Mouse (Mus musculus) stomach, postnatal 0 days (tissue): ENCODE data around the gene Itga6. TPM values are rescaled to one million over a fixed set of nuclear protein-coding genes. Genes with fewer than 3 reads are reported as not detected.

Source experiments
- ATAC-seq: fragments of 200-750 bp; cut with Nextera tagmentation; 2 replicates; pipeline ENCODE4 v1.8.0; 2017; ENCODE audit not compliant: low FRiP score, low TSS enrichment
- DNase-seq: peaks from one replicate; pipeline ENCODE4 v3.0.0-alpha.2; 2016; ENCODE audit warnings: low spot score
- H3K27ac ChIP-seq: fragments of 300-500 bp; sonication (generic); replicated peaks from 2 replicates; pipeline ENCODE4 v1.5.1; 2014; ENCODE audit warnings: mild to moderate bottlenecking, control low read depth
- H3K27me3 ChIP-seq: fragments of 300-500 bp; sonication (generic); 2 replicates; pipeline ENCODE4 v1.6.1; 2014; ENCODE audit warnings: low read length; ENCODE audit not compliant: control insufficient read depth, insufficient read depth
- H3K36me3 ChIP-seq: fragments of 300-500 bp; sonication (generic); 2 replicates; pipeline ENCODE4 v1.6.1; 2014; ENCODE audit warnings: low read length, mixed read lengths; ENCODE audit not compliant: control insufficient read depth, insufficient read depth
- H3K4me1 ChIP-seq: fragments of 300-500 bp; sonication (generic); replicated peaks from 2 replicates; pipeline ENCODE4 v1.6.1; 2014; ENCODE audit warnings: antibody characterized with exemption; ENCODE audit not compliant: control insufficient read depth, insufficient read depth
- H3K4me2 ChIP-seq: fragments of 300-500 bp; sonication (generic); replicated peaks from 2 replicates; pipeline ENCODE4 v1.6.1; 2014; ENCODE audit warnings: low read depth, mild to moderate bottlenecking, control low read depth, moderate library complexity
- H3K4me3 ChIP-seq: fragments of 300-500 bp; sonication (generic); 2 replicates; pipeline ENCODE4 v1.5.1; 2014; ENCODE audit warnings: low read depth, low read length, control low read depth
- H3K9ac ChIP-seq: fragments of 300-500 bp; sonication (generic); 2 replicates; pipeline ENCODE4 v1.6.1; 2014; ENCODE audit warnings: mild to moderate bottlenecking, low read length, control low read depth, mixed read lengths
- H3K9me3 ChIP-seq: fragments of 300-500 bp; sonication (generic); 2 replicates; pipeline ENCODE4 v1.6.1; 2016; ENCODE audit warnings: low read length; ENCODE audit not compliant: control insufficient read depth
- CTCF ChIP-seq: IDR thresholded peaks from 2 replicates; pipeline ENCODE4 v1.5.1; 2016; ENCODE audit warnings: antibody characterized with exemption, low read depth, mild to moderate bottlenecking, moderate library complexity
- EP300 ChIP-seq: optimal IDR thresholded peaks from 2 replicates; pipeline ENCODE3; 2016; ENCODE audit warnings: antibody characterized with exemption
- WGBS: fragments of 180-500 bp; shearing (Covaris S2); extraction: QIAGEN DNeasy Blood & Tissue Kit; methylation state at CpG from one replicate; pipeline ENCODE4 v1.1.7; 2014; 5-methylcytosine and 5-hydroxymethylcytosine counted together
- polyA plus RNA-seq: library from polyadenylated mRNA; unstranded; fragments of >200 nt; fragmentation: Nextera tagmentation; extraction: Ambion mirVana; gene quantifications from 2 replicates; pipeline ENCODE4 v1.2.1, GENCODE M21; 2015

Itga6 gene
- polyA plus RNA-seq, 1 experiment from 2014 or later = 51.9 TPM

DNA sequence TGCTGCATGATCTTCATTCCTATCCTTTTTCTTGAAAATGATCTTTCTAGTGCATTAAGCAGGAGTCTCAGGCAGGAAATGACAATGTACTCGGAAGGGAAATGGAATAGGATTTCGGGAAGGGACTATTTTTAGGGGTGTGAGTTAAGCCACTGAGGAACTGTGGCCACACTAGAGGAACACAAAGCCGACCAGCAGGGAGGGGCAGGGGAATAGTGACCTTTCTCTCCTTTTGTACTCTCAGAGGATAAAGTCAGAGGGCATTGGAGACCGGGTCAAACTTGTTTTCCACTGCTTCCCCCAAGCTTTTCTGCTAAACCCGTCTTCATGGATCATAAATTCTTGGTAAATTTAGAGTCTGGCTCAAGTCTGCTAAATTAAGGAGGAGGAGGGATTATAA is 122.1 kb downstream of the Itga6 start:
- 41% methylated on average over 5 of the region's 5 CpGs for WGBS
- TF ChIP-seq CTCF (no peak), EP300 (no peak)

GRCm38 (mm10) chr2:71868256-71868655 is 122.8 kb downstream of the Itga6 start:
- H3K36me3 ChIP-seq = no peaks in the 10 kb centered on the region
- TF ChIP-seq EP300 (no peak), CTCF (no peak)
- WGBS = 93% methylated on average over 1 of the region's 1 CpGs
- no peak overlapping the region for H3K4me3 ChIP-seq
- H3K27me3 ChIP-seq = no peaks in the 10 kb centered on the region
- H3K9me3 ChIP-seq = no peaks in the 10 kb centered on the region
- no peak overlapping the region for H3K9ac ChIP-seq
- DNase-seq (no peak), ATAC-seq (no peak)
- H3K4me1 ChIP-seq = no peaks in the 10 kb centered on the region
- no peak overlapping the region for H3K4me2 ChIP-seq
- H3K27ac ChIP-seq = no peak overlapping the region

More for the DNA sequence above, 122.1 kb downstream of the Itga6 start:
- DNase-seq = no peak
- H3K27ac ChIP-seq = no peak overlapping the region
- H3K4me1 ChIP-seq = no peaks in the 10 kb centered on the region
- ATAC-seq = no peak
- no peaks in the 10 kb centered on the region for H3K27me3 ChIP-seq
- H3K9ac ChIP-seq = no peak overlapping the region
- H3K4me3 ChIP-seq = no peak overlapping the region
- H3K4me2 ChIP-seq = no peak overlapping the region
- H3K9me3 ChIP-seq = no peaks in the 10 kb centered on the region
- no peaks in the 10 kb centered on the region for H3K36me3 ChIP-seq

- Histone ChIP-seq H3K36me3 (no peaks in the 10 kb centered on the region), H3K27ac (no peak overlapping the region), H3K27me3 (no peaks in the 10 kb centered on the region), H3K4me2 (peak overlapping the region; percentile 91; the same call in 1 of the 2 replicates), H3K4me3 (peak overlapping the region; percentile 80), H3K9ac (no peak overlapping the region), H3K4me1 (no peaks in the 10 kb centered on the region), H3K9me3 (no peaks in the 10 kb centered on the region)
- TF ChIP-seq CTCF (no peak), EP300 (no peak)
- WGBS = 69% methylated on average over 10 of the region's 10 CpGs
- DNase-seq = no peak
- ATAC-seq = no peak
Observed at GRCm38 (mm10) chr2:71872141-71872540, 126.7 kb downstream of the Itga6 start.

GRCm38 (mm10) chr2:71872801-71873443 is 127.5 kb downstream of the Itga6 start, which contains the start of gene Pdk1:
TSS of gene Pdk1 (plus strand) at chr2:71873224.
- ATAC-seq (peak; percentile 99), DNase-seq (peak; percentile 100)
- H3K9ac ChIP-seq = peak within 1 kb of the TSS; percentile 88
- peak within 1 kb of the TSS; percentile 97 for H3K27ac ChIP-seq
- TF ChIP-seq EP300 = no peak
- peak; percentile 34 for TF ChIP-seq CTCF
- no peaks in the 10 kb centered on the region for H3K36me3 ChIP-seq
- H3K4me2 ChIP-seq = peak within 1 kb of the TSS; percentile 91
- H3K9me3 ChIP-seq = no peaks in the 10 kb centered on the region
- WGBS = under 1% methylated on average over 49 of the region's 55 CpGs
- H3K4me1 ChIP-seq = no peaks in the 10 kb centered on the region
- peak within 1 kb of the TSS; percentile 80 for H3K4me3 ChIP-seq
- H3K27me3 ChIP-seq = no peaks in the 10 kb centered on the region

DNA sequence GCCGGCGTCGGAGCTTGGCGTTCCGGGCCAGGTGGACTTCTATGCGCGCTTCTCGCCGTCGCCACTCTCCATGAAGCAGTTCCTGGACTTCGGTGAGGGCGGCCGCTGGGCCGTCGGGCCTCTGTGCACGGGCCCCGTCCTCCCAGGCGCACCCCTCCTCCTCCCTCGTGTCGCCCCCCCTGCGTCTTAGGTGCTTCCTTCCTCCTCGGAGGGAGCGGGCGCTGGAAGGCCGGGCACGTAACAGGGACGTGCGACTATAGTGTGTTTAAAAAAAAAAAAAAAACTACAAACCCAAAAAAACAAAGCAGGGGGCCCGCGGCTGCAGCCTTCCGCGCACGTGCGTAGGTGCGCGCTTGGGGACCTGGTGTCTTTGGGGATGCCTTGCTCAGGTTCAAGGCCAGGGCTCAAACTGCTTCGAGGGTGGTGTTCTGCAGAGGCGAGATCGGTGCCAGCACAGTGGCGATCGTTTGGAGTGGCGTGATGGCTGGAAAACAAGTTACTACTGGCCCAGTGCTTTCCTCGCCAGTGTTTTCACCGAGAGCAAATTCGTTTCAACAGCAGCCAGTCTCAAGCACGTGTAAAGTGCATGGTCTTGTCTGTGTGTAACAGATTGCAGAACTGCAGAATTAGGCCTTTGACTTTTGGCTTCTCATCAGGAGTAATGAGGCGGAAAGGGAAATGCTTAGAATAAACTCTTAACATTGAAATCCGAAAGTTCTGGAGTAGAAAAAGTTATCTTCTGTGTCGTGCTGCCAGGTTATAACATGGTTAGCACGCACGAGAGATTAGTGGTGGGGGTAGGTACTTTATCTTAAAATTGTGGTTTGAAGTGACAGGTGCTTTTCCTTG is 128.3 kb downstream of the Itga6 start:
- 2% methylated on average over 48 of the region's 51 CpGs for WGBS
- ATAC-seq (peak; percentile 67), DNase-seq (no peak)
- peak overlapping the region; percentile 91 for H3K4me2 ChIP-seq
- no peaks in the 10 kb centered on the region for H3K27me3 ChIP-seq
- H3K36me3 ChIP-seq = no peaks in the 10 kb centered on the region
- TF ChIP-seq CTCF (no peak), EP300 (no peak)
- H3K9me3 ChIP-seq = no peaks in the 10 kb centered on the region
- peak overlapping the region; percentile 97 for H3K27ac ChIP-seq
- H3K4me1 ChIP-seq = no peaks in the 10 kb centered on the region
- H3K9ac ChIP-seq = peak overlapping the region; percentile 88
- H3K4me3 ChIP-seq = peak overlapping the region; percentile 80
